Mouse (Mus musculus) kidney, postnatal 4 days (tissue): ENCODE measurements around the gene Padi4.

Source experiments
- DNase-seq, 2 experiments: peaks; one replicate each; pipeline ENCODE4 v3.0.0; 2021; ENCODE audit warnings: mixed read lengths in 2 of 2

Gene Padi4

GRCm38 (mm10) chr4:140701716-140702561 lies 72.1 kb downstream of the Padi4 start:
- DNase-seq: peak; percentile 51 to 64

DNA sequence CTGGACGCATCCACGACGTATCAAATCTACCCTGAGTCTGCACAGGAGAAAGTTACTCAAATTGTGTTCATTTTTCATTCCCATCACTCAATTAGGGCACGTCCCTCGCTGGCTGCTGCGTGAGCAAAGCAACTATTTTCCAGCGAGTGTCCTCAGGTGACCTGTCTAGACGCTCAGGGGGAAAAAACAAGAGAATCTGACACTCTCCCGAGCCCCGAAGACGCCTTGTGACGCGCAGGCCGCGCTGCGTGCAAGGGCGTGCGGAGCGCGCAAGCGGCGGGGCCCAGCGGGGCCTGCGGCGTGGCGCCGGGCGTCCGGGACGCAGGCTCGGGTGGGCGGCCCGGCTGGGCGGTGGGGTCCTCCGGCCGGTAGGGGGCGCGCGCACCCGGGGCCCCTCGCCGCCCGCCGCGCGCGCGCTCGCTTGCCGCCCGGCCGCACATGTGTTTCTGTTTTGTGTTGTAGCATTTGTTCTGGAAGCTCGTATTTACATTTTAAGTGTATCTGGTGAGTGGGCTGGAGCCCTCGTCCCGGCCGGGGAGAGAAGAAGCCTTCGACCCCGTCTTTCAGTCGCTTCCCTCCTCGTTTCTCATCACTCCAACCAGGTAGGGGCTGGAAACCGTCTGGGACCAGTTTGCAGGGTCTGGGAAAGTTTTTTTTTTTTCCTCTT lies 72.9 kb downstream of the Padi4 start:
- DNase-seq: peak; percentile 87 to 91

- DNase-seq: no peak
Observed at GRCm38 (mm10) chr4:140700269-140701018, 73.6 kb downstream of the Padi4 start, which contains the start of gene Rcc2. Gene Rcc2 (plus strand): TSS chr4:140700541.

- DNase-seq: peak; percentile 66 to 78
Observed at GRCm38 (mm10) chr4:140699441-140700127, 74.5 kb downstream of the Padi4 start.
